13 mouse cellular contexts compared by ENCODE assay signal in the genomic region with DNA sequence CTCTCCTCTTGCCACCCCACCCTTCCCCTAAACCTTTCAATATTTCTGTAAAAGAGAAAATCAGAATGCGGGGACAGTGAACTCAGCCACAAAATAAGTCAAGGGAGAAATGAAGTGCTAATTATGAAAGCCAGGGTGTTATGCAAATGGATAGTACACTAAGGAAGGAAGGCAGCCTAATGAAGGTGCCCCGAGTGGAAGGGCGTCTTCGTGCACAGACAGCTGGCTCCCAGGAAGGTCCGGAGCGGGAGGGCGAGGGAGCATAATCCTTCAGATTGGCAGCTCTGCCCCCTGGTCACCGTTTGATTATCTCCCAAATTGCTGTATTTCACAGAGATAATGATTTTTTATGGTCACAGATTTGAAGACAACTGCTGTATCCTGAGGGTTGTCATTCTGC.
"Had no signal": no experiment of that assay in that cellular context is flagged by ENCODE, and none has a peak within 500 bp of the region (broad histone marks: within the 10 kb centered on the region; RNA-seq: fewer than 3 reads in every experiment).

No protein-coding gene starts in this region.

- H3K4me1 ChIP-seq: liver, embryonic 12.5 days; midbrain, embryonic 12.5 days; neural tube, embryonic 12.5 days had no signal

- H3K27ac ChIP-seq: liver, embryonic 12.5 days; liver, embryonic 14.5 days; midbrain, embryonic 12.5 days; neural tube, embryonic 12.5 days had no signal

- H3K9me3 ChIP-seq: liver, embryonic 12.5 days; midbrain, embryonic 12.5 days; neural tube, embryonic 12.5 days had no signal

- H3K36me3 ChIP-seq: liver, embryonic 12.5 days; midbrain, embryonic 12.5 days; neural tube, embryonic 12.5 days had no signal

- H3K27me3 ChIP-seq: liver, embryonic 12.5 days; midbrain, embryonic 12.5 days; neural tube, embryonic 12.5 days had no signal

- H3K4me2 ChIP-seq: liver, embryonic 12.5 days; lung, embryonic 14.5 days; midbrain, embryonic 12.5 days; neural tube, embryonic 12.5 days had no signal

- H3K9ac ChIP-seq: liver, embryonic 12.5 days; liver, embryonic 14.5 days; lung, embryonic 14.5 days; midbrain, embryonic 12.5 days; neural tube, embryonic 12.5 days had no signal

- DNase-seq: lung, adult 18-20 months; lung, embryonic 14.5 days; lung, postnatal 10 days; lung, postnatal 4 days; right cerebral cortex, postnatal 14 days; spleen, adult 18-20 months; thymus, adult 18-20 months; thymus, postnatal 14 days; thymus, postnatal 36 days had no signal

- ATAC-seq: liver, embryonic 12.5 days had no signal

- H3K4me3 ChIP-seq: liver, embryonic 12.5 days; midbrain, embryonic 12.5 days; neural tube, embryonic 12.5 days had no signal
